Mouse (Mus musculus) erythroblast, embryonic 14.5 days (primary cell): Measurements from ENCODE around the gene Krt78. TPM values are rescaled to one million over a fixed set of nuclear protein-coding genes. Genes with fewer than 3 reads are reported as not detected.

Experiments used
- H3K27me3 ChIP-seq: 2 replicates; pipeline ENCODE4 v1.6.1; 2012; ENCODE audit warnings: inconsistent platforms; ENCODE audit not compliant: control insufficient read depth
- H3K36me3 ChIP-seq: 2 replicates; pipeline ENCODE4 v1.6.1; 2012; ENCODE audit warnings: mild to moderate bottlenecking, inconsistent platforms; ENCODE audit not compliant: control insufficient read depth
- H3K4me1 ChIP-seq: 2 replicates; pipeline ENCODE4 v1.6.1; 2012; ENCODE audit warnings: inconsistent platforms; ENCODE audit not compliant: control insufficient read depth
- H3K4me3 ChIP-seq: replicated peaks from 2 replicates; pipeline ENCODE3; 2012; ENCODE audit warnings: moderate library complexity, mild to moderate bottlenecking, inconsistent platforms
- H3K9me3 ChIP-seq: 2 replicates; pipeline ENCODE4 v1.6.1; 2012; ENCODE audit warnings: low read length, inconsistent platforms, mixed read lengths; ENCODE audit not compliant: control insufficient read depth
- GATA1 ChIP-seq: IDR thresholded peaks from 2 replicates; pipeline ENCODE4 v1.6.1; 2012; ENCODE audit warnings: low read length, inconsistent platforms, mixed read lengths
- TAL1 ChIP-seq: IDR thresholded peaks from 3 replicates; pipeline ENCODE4 v1.6.1; 2012; ENCODE audit warnings: low read length, inconsistent platforms, mixed read lengths
- polyA plus RNA-seq: library from polyadenylated mRNA; stranded (reverse); fragments of >175 nt; gene quantifications from 2 replicates; pipeline ENCODE4 v1.2.3, GENCODE M21; 2012

Krt78 gene
- polyA plus RNA-seq, 1 experiment: 0.01 TPM

GRCm38 (mm10) chr15:101941948-101942347 is 12.1 kb downstream of the Krt78 start:
- Histone ChIP-seq H3K27me3 (no peaks in the 10 kb centered on the region), H3K4me1 (peaks cover 2% of the 10 kb centered on the region), H3K36me3 (no peaks in the 10 kb centered on the region), H3K4me3 (no peak overlapping the region), H3K9me3 (no peaks in the 10 kb centered on the region)
- no peak for TF ChIP-seq TAL1
- no peak for TF ChIP-seq GATA1

GRCm38 (mm10) chr15:101940274-101940829 is 13.7 kb downstream of the Krt78 start, which contains the start of gene Krt79:
TSS of gene Krt79 (minus strand) at chr15:101940324.
- Histone ChIP-seq H3K9me3 (no peaks in the 10 kb centered on the region), H3K4me1 (peaks cover 2% of the 10 kb centered on the region), H3K27me3 (no peaks in the 10 kb centered on the region), H3K36me3 (no peaks in the 10 kb centered on the region), H3K4me3 (no peak within 1 kb of the TSS)
- TF ChIP-seq GATA1 (no peak), TAL1 (no peak)

GRCm38 (mm10) chr15:101938600-101939308 is 15.3 kb downstream of the Krt78 start:
- H3K27me3 ChIP-seq: peaks cover 3% of the 10 kb centered on the region; the same call in 1 of the 2 replicates

GRCm38 (mm10) chr15:101933024-101933423 is 21.1 kb downstream of the Krt78 start:
- TF ChIP-seq GATA1: no peak
- H3K27me3 ChIP-seq: peaks cover 29% of the 10 kb centered on the region
- H3K4me3 ChIP-seq: no peak overlapping the region
- H3K36me3 ChIP-seq: no peaks in the 10 kb centered on the region
- H3K9me3 ChIP-seq: no peaks in the 10 kb centered on the region
- no peaks in the 10 kb centered on the region for H3K4me1 ChIP-seq

More at GRCm38 (mm10) chr15:101938600-101939308, 15.3 kb downstream of the Krt78 start:
- peaks cover 2% of the 10 kb centered on the region for H3K4me1 ChIP-seq
- H3K36me3 ChIP-seq: no peaks in the 10 kb centered on the region
- TF ChIP-seq TAL1 (no peak), GATA1 (no peak)
- no peaks in the 10 kb centered on the region for H3K9me3 ChIP-seq
- no peak overlapping the region for H3K4me3 ChIP-seq

- TF ChIP-seq TAL1 (no peak), GATA1 (no peak)
- H3K4me1 ChIP-seq: no peaks in the 10 kb centered on the region
- no peak overlapping the region for H3K4me3 ChIP-seq
- no peaks in the 10 kb centered on the region for H3K36me3 ChIP-seq
- H3K9me3 ChIP-seq: no peaks in the 10 kb centered on the region
- peaks cover 31% of the 10 kb centered on the region for H3K27me3 ChIP-seq
These were observed 24.4 kb downstream of the Krt78 start for GRCm38 (mm10) chr15:101929666-101930065.

GRCm38 (mm10) chr15:101929087-101929486 is 25.0 kb downstream of the Krt78 start:
- no peaks in the 10 kb centered on the region for H3K9me3 ChIP-seq
- no peaks in the 10 kb centered on the region for H3K4me1 ChIP-seq
- H3K27me3 ChIP-seq: peaks cover 29% of the 10 kb centered on the region
- H3K4me3 ChIP-seq: no peak overlapping the region
- H3K36me3 ChIP-seq: no peaks in the 10 kb centered on the region
- TF ChIP-seq TAL1 (no peak), GATA1 (no peak)

- H3K9me3 ChIP-seq: no peaks in the 10 kb centered on the region
- H3K4me3 ChIP-seq: no peak overlapping the region
- no peaks in the 10 kb centered on the region for H3K36me3 ChIP-seq
- peaks cover 29% of the 10 kb centered on the region for H3K27me3 ChIP-seq
- TF ChIP-seq GATA1: no peak
- TF ChIP-seq TAL1: no peak
- H3K4me1 ChIP-seq: no peaks in the 10 kb centered on the region
These were observed 26.6 kb downstream of the Krt78 start for GRCm38 (mm10) chr15:101927340-101928080.

- no peaks in the 10 kb centered on the region for H3K9me3 ChIP-seq
- peaks cover 14% of the 10 kb centered on the region for H3K27me3 ChIP-seq
- H3K36me3 ChIP-seq: no peaks in the 10 kb centered on the region
- TF ChIP-seq TAL1 (no peak), GATA1 (no peak)
- H3K4me3 ChIP-seq: no peak overlapping the region
- no peaks in the 10 kb centered on the region for H3K4me1 ChIP-seq
These were observed 29.0 kb downstream of the Krt78 start for GRCm38 (mm10) chr15:101925041-101925440.

GRCm38 (mm10) chr15:101924635-101925034 is 29.5 kb downstream of the Krt78 start, which contains the start of gene Krt4:
TSS of gene Krt4 (minus strand) at chr15:101924735.
- H3K36me3 ChIP-seq: no peaks in the 10 kb centered on the region
- peaks cover 10% of the 10 kb centered on the region for H3K27me3 ChIP-seq
- no peaks in the 10 kb centered on the region for H3K4me1 ChIP-seq
- no peak within 1 kb of the TSS for H3K4me3 ChIP-seq
- H3K9me3 ChIP-seq: no peaks in the 10 kb centered on the region
- no peak for TF ChIP-seq TAL1
- no peak for TF ChIP-seq GATA1
